Mouse (Mus musculus) inflammation-experienced regulatory T-cells (primary cell): ENCODE data around the gene Ube2dnl2. TPM values are rescaled to one million over a fixed set of nuclear protein-coding genes. Genes with fewer than 3 reads are reported as not detected.

Source experiments
- polyA plus RNA-seq, 2 experiments: library from polyadenylated mRNA; unstranded; fragments of 100-300 nt; shearing (Covaris generic); gene quantifications; one replicate each; pipeline ENCODE4 v1.2.1; 2017

The Ube2dnl2 gene
- polyA plus RNA-seq = not detected

DNA sequence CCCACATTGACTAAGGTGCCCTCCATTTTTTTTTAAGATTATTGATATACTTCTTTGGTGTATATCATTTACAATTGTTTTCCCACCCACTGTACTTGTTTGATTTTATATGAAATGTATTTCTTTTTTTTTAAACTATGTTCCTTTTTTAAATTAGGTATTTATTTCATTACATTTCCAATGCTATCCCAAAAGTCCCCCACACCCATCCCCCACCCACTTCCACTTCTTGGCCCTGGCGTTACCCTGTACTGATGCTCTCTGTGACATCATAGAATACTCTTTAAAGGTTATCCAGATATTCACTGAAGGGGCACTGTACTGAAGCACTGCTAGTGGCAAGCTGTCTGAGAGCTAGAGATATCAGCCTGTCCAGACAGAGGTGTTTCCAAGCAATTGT lies at the start of gene Ube2dnl2:
Ube2dnl2 (plus strand) TSS at position 301 of the 400 bp plus-strand sequence.

DNA sequence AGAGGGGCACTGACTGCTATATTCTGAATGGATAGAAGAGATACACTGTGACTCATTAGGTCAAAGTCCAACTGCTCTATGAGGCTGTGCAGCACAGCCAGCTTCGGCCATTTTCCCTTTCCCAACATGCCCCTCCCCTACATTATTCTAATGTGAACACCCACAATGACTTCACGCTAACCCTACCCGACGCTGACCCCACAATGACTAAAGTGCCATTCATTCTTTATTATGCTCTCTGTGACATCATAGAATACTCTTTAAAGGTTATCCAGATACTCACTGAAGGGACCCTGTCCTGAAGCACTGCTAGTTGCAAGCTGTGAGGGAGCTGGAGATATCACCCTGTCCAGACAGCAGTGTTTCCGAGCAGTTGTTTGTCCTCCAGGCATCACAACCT lies 2.7 kb upstream of the Ube2dnl2 start, which contains the start of gene Ube2dnl1:
Ube2dnl1 (plus strand) TSS at position 301 of the 400 bp plus-strand sequence.

Other genes with a start within 250 kb of the Ube2dnl2 start
- not detected for gene Ube2dnl1, start 2.6 kb upstream of the Ube2dnl2 start, polyA plus RNA-seq